Mouse (Mus musculus) thymus, adult 2 months (tissue): ENCODE measurements at regions not wholly inside any gene's neighbourhood (a gene's known extent, or its start where the extent isn't known, plus 50 kb on each side); places are given as distances from the start of the nearest gene placed in this dataset.

Experiments used
- CTCF ChIP-seq: fragments of 200-500 bp; IDR thresholded peaks from 2 replicates; pipeline ENCODE4 v1.5.1; 2012; ENCODE audit warnings: mild to moderate bottlenecking, control low read depth, low read length, moderate library complexity, borderline replicate concordance; ENCODE audit not compliant: control insufficient read depth, poor library complexity, insufficient read depth; ENCODE audit errors: extremely low read depth
- POLR2A ChIP-seq: fragments of 200-500 bp; IDR thresholded peaks from 2 replicates; pipeline ENCODE4 v1.6.1; 2012; ENCODE audit warnings: mild to moderate bottlenecking, low read length, control low read depth, moderate library complexity; ENCODE audit not compliant: control insufficient read depth, poor library complexity, insufficient read depth; ENCODE audit errors: extremely low read depth

DNA sequence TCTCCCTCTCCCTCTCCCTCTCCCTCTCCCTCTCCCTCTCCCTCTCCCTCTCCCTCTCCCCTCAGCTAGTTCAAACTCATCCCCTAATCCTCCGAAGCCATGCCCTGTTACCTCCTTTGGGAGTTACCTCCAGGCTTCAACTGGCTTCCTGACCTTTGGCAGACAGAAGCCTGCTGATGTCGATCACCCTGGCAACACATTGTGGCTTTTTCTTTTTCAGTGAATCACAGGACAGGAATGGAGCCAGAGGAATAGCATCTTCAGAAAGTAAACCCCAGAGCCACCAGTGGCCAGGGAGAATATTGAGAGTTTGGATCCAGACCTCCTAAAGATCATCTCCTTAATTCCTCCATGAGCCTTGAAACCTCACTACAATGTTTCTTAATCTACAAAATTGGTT lies 59.5 kb upstream of the Btg1 start:
- TF ChIP-seq POLR2A (no peak), CTCF (no peak)
